Mouse (Mus musculus) brain, embryonic 14.5 days (tissue): ENCODE results near the gene Ces2b.

Experiments used
- CTCF ChIP-seq: fragments of 200-500 bp; IDR thresholded peaks from 2 replicates; pipeline ENCODE4 v1.5.1; 2012; ENCODE audit warnings: inconsistent platforms, mild to moderate bottlenecking, moderate library complexity, borderline replicate concordance; ENCODE audit not compliant: insufficient read depth, insufficient read length; ENCODE audit errors: extremely low read depth
- POLR2A ChIP-seq: fragments of 200-500 bp; IDR thresholded peaks from 2 replicates; pipeline ENCODE4 v1.6.1; 2012; ENCODE audit warnings: mild to moderate bottlenecking, inconsistent platforms, borderline replicate concordance; ENCODE audit not compliant: poor library complexity, insufficient read depth, insufficient read length, severe bottlenecking; ENCODE audit errors: extremely low read depth

- TF ChIP-seq CTCF: no peak
- TF ChIP-seq POLR2A: no peak
Measured at GRCm38 (mm10) chr8:104808542-104809413, 22.6 kb upstream of the Ces2b start.
